Mouse (Mus musculus) layer of hippocampus, adult 9-10 months (tissue): Measurements from ENCODE around the gene Pink1.

Source experiments
- DNase-seq: peaks from one replicate; pipeline ENCODE4 v3.0.0; 2022; ENCODE audit warnings: low spot score

The Pink1 gene

GRCm38 (mm10) chr4:138312105-138312504 is 14.0 kb downstream of the Pink1 start:
- DNase-seq = no peak

- no peak for DNase-seq
These were observed 14.5 kb downstream of the Pink1 start for GRCm38 (mm10) chr4:138311595-138311994.

- DNase-seq = no peak
These were observed 15.7 kb downstream of the Pink1 start for GRCm38 (mm10) chr4:138310311-138310910.

- no peak for DNase-seq
These were observed 18.4 kb downstream of the Pink1 start for GRCm38 (mm10) chr4:138307739-138308138.

- DNase-seq = no peak
These were observed 19.1 kb downstream of the Pink1 start for GRCm38 (mm10) chr4:138307025-138307424.

- peak; percentile 96 for DNase-seq
These were observed 21.6 kb downstream of the Pink1 start, which contains the start of gene Ddost for GRCm38 (mm10) chr4:138304340-138305104. Gene Ddost (plus strand): TSS chr4:138304730.

GRCm38 (mm10) chr4:138303742-138304141 is 22.4 kb downstream of the Pink1 start:
- DNase-seq = no peak

GRCm38 (mm10) chr4:138303011-138303410 is 23.1 kb downstream of the Pink1 start:
- DNase-seq = no peak

- DNase-seq = no peak
These were observed 24.8 kb downstream of the Pink1 start for GRCm38 (mm10) chr4:138301271-138301780.

- no peak for DNase-seq
These were observed 32.1 kb downstream of the Pink1 start for GRCm38 (mm10) chr4:138293949-138294550.

- no peak for DNase-seq
These were observed 32.7 kb downstream of the Pink1 start for GRCm38 (mm10) chr4:138293261-138293948.

GRCm38 (mm10) chr4:138292028-138292427 is 34.1 kb downstream of the Pink1 start:
- DNase-seq = no peak

- no peak for DNase-seq
These were observed 37.4 kb downstream of the Pink1 start for GRCm38 (mm10) chr4:138288691-138289090.

GRCm38 (mm10) chr4:138286411-138286810 is 39.7 kb downstream of the Pink1 start:
- no peak for DNase-seq

GRCm38 (mm10) chr4:138282834-138283233 is 43.3 kb downstream of the Pink1 start:
- peak; percentile 48 for DNase-seq

GRCm38 (mm10) chr4:138278346-138278745 is 47.8 kb downstream of the Pink1 start:
- no peak for DNase-seq

- DNase-seq = peak; percentile 38
These were observed 53.8 kb downstream of the Pink1 start for GRCm38 (mm10) chr4:138272011-138272997.

- no peak for DNase-seq
These were observed 58.2 kb downstream of the Pink1 start for GRCm38 (mm10) chr4:138267869-138268268.
